Mouse (Mus musculus) midbrain, embryonic 16.5 days (tissue): ENCODE data around the gene Dusp11. TPM values are rescaled to one million over a fixed set of nuclear protein-coding genes. Genes with fewer than 3 reads are reported as not detected.
"Not testable (repeated sequence)": the region's sequence is repeated elsewhere in the genome, so short reads cannot be mapped to it uniquely, and the experiment has no call there.

Experiments
- ATAC-seq: fragments of 200-750 bp; cut with Nextera tagmentation; 2 replicates; pipeline ENCODE4 v1.8.0; 2017; ENCODE audit warnings: moderate TSS enrichment
- H3K27ac ChIP-seq: fragments of 300-500 bp; sonication (generic); 2 replicates; pipeline ENCODE4 v1.5.1; 2014; ENCODE audit warnings: mild to moderate bottlenecking, low read length, mixed read lengths
- H3K27me3 ChIP-seq: fragments of 300-500 bp; sonication (generic); 2 replicates; pipeline ENCODE4 v1.6.1; 2014; ENCODE audit warnings: low read depth, low read length, mixed read lengths; ENCODE audit not compliant: control insufficient read depth, insufficient read depth
- H3K36me3 ChIP-seq: fragments of 300-500 bp; sonication (generic); 2 replicates; pipeline ENCODE4 v1.6.1; 2014; ENCODE audit warnings: mild to moderate bottlenecking, low read length, moderate library complexity, mixed read lengths; ENCODE audit not compliant: control insufficient read depth, insufficient read depth
- H3K4me1 ChIP-seq: fragments of 300-500 bp; sonication (generic); 2 replicates; pipeline ENCODE4 v1.6.1; 2014; ENCODE audit warnings: mild to moderate bottlenecking, low read length, mixed read lengths; ENCODE audit not compliant: control insufficient read depth, insufficient read depth
- H3K4me2 ChIP-seq: fragments of 300-500 bp; sonication (generic); 2 replicates; pipeline ENCODE4 v1.6.1; 2014; ENCODE audit warnings: mild to moderate bottlenecking, low read length, mixed read lengths
- H3K4me3 ChIP-seq: fragments of 300-500 bp; sonication (generic); 2 replicates; pipeline ENCODE4 v1.5.1; 2014; ENCODE audit warnings: low read depth, mild to moderate bottlenecking, low read length, moderate library complexity, mixed read lengths
- H3K9ac ChIP-seq: fragments of 300-500 bp; sonication (generic); 2 replicates; pipeline ENCODE4 v1.6.1; 2014; ENCODE audit warnings: low read depth, low read length, mixed read lengths
- H3K9me3 ChIP-seq: fragments of 300-500 bp; sonication (generic); replicated peaks from 2 replicates; pipeline ENCODE4 v1.6.1; 2014; ENCODE audit warnings: mild to moderate bottlenecking, low read length, mixed read lengths; ENCODE audit not compliant: control insufficient read depth, poor library complexity, severe bottlenecking
- WGBS: fragments of 180-500 bp; shearing (Covaris S2); extraction: QIAGEN DNeasy Blood & Tissue Kit; methylation state at CpG from one replicate; pipeline ENCODE4 v1.1.7; 2014; 5-methylcytosine and 5-hydroxymethylcytosine counted together
- polyA plus RNA-seq: library from polyadenylated mRNA; unstranded; fragments of >200 nt; fragmentation: Nextera tagmentation; extraction: Ambion mirVana; gene quantifications from 2 replicates; pipeline ENCODE4 v1.2.1, GENCODE M21; 2015

Dusp11 gene
- polyA plus RNA-seq, 1 experiment from 2014 or later, result 51.0 TPM

DNA sequence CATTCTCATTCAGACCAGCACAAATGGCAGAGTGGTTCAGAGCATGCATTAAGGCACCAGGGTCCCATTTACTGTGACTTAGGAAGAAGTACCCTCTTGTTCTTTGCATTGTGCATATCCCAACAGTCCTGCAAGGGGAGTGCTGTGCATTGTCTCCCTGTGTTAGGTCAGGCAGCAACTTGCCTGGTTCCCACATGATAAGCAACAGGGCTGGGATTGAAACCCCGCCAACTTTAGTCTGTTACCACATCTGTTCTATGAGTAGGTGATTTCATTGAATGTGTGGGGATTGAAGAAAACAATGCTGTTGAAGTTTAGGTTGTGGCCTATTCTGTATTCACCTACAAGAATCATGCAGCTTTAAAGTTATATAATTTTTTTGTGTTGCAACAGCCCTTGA lies 34.8 kb downstream of the Dusp11 start:
- no peak overlapping the region for H3K4me2 ChIP-seq
- no peak overlapping the region for H3K27ac ChIP-seq
- peaks cover 33% of the 10 kb centered on the region for H3K36me3 ChIP-seq
- no peak overlapping the region for H3K9ac ChIP-seq
- WGBS, result 85% methylated on average over 1 of the region's 1 CpGs
- H3K4me3 ChIP-seq, result no peak overlapping the region
- H3K27me3 ChIP-seq, result no peaks in the 10 kb centered on the region
- no peaks in the 10 kb centered on the region for H3K4me1 ChIP-seq
- ATAC-seq, result no peak
- no peaks in the 10 kb centered on the region for H3K9me3 ChIP-seq

- H3K4me3 ChIP-seq, result no peak overlapping the region
- ATAC-seq, result no peak
- H3K27me3 ChIP-seq, result no peaks in the 10 kb centered on the region
- no peaks in the 10 kb centered on the region for H3K4me1 ChIP-seq
- no peak overlapping the region for H3K4me2 ChIP-seq
- WGBS, result 100% methylated on average over 1 of the region's 1 CpGs
- H3K27ac ChIP-seq, result no peak overlapping the region
- H3K9ac ChIP-seq, result no peak overlapping the region
- no peaks in the 10 kb centered on the region for H3K9me3 ChIP-seq
- peaks cover 26% of the 10 kb centered on the region for H3K36me3 ChIP-seq
Observed at GRCm38 (mm10) chr6:85923643-85924042, 37.8 kb downstream of the Dusp11 start.

DNA sequence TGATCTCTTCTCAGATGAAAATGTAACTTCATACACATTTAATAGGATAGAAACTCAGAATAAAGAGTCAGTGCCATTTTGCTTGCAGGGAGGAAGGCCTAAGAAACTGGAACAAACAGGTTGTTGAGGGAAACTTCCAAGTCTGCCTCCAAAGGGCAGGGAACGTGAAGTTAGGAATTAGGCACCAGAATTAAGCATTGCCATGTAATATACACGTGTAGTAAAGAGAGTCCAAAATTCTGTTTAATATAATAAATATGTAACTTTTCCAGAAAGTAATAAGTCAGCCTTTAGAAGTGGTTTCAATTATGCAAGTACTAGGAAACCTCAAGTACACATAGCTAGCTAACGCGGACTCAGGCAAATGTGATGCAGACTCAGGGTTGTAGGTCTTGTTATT lies 42.1 kb downstream of the Dusp11 start:
- peaks cover 11% of the 10 kb centered on the region for H3K4me1 ChIP-seq
- H3K9me3 ChIP-seq, result no peaks in the 10 kb centered on the region
- 88% methylated on average over 4 of the region's 4 CpGs for WGBS
- no peaks in the 10 kb centered on the region for H3K27me3 ChIP-seq
- no peak overlapping the region for H3K27ac ChIP-seq
- ATAC-seq, result no peak
- H3K36me3 ChIP-seq, result peaks cover 7% of the 10 kb centered on the region
- H3K9ac ChIP-seq, result no peak overlapping the region
- H3K4me3 ChIP-seq, result no peak overlapping the region
- H3K4me2 ChIP-seq, result no peak overlapping the region

GRCm38 (mm10) chr6:85918341-85918740 lies 43.1 kb downstream of the Dusp11 start:
- H3K9me3 ChIP-seq, H3K9ac ChIP-seq, H3K4me2 ChIP-seq, H3K27ac ChIP-seq, ATAC-seq, H3K27me3 ChIP-seq, H3K4me3 ChIP-seq, H3K36me3 ChIP-seq: not testable (repeated sequence)
- WGBS, result 91% methylated on average over 3 of the region's 3 CpGs
- peaks cover 14% of the 10 kb centered on the region for H3K4me1 ChIP-seq

GRCm38 (mm10) chr6:85916596-85916995 lies 44.9 kb downstream of the Dusp11 start:
- 78% methylated on average over 6 of the region's 6 CpGs for WGBS
- peak overlapping the region; percentile 88 for H3K27ac ChIP-seq
- H3K9ac ChIP-seq, result peak overlapping the region; percentile 77
- no peaks in the 10 kb centered on the region for H3K9me3 ChIP-seq
- no peaks in the 10 kb centered on the region for H3K27me3 ChIP-seq
- H3K4me2 ChIP-seq, result peak overlapping the region; percentile 86
- H3K4me1 ChIP-seq, result peaks cover 14% of the 10 kb centered on the region
- no peak for ATAC-seq
- no peaks in the 10 kb centered on the region for H3K36me3 ChIP-seq
- peak overlapping the region; percentile 73 for H3K4me3 ChIP-seq

- H3K9ac ChIP-seq, result peak within 1 kb of the TSS; percentile 77
- peak; percentile 97 for ATAC-seq
- H3K4me3 ChIP-seq, result peak within 1 kb of the TSS; percentile 73
- H3K4me2 ChIP-seq, result peak within 1 kb of the TSS; percentile 86
- peak within 1 kb of the TSS; percentile 88 for H3K27ac ChIP-seq
- not testable (repeated sequence) for H3K9me3 ChIP-seq, H3K27me3 ChIP-seq, H3K36me3 ChIP-seq
- peaks cover 14% of the 10 kb centered on the region for H3K4me1 ChIP-seq
- under 1% methylated on average over 59 of the region's 61 CpGs for whole genome bisulfite sequencing
Observed at GRCm38 (mm10) chr6:85915539-85916513, 45.6 kb downstream of the Dusp11 start, which contains the start of gene Nat8f1. Gene Nat8f1, minus strand, starts transcription at chr6:85915687.

DNA sequence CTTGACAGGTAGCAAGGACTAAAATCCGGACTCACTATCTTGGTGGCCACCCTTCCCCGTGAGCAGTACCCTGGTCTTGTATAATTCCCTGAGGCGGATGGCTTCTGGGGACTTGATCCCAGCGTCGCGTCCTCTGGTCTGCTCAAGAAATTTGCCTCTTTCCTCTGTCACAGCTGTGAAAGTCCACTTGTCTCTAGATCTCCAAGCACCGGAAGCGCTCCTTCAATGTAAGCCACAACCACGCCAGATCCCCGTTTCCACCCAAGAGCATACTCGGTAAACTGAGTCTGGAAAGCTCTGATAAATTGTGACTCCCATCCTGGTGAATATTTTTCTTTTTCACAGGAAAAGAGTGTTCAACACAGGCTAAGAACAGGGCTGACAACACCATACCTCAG lies 46.3 kb downstream of the Dusp11 start:
- Histone ChIP-seq H3K4me2 (peak overlapping the region; percentile 86), H3K9me3 (no peaks in the 10 kb centered on the region), H3K36me3 (no peaks in the 10 kb centered on the region), H3K4me1 (peaks cover 14% of the 10 kb centered on the region), H3K9ac (peak overlapping the region; percentile 77), H3K4me3 (peak overlapping the region; percentile 73), H3K27ac (peak overlapping the region; percentile 88), H3K27me3 (no peaks in the 10 kb centered on the region)
- 5% methylated on average over 11 of the region's 11 CpGs for WGBS
- peak; percentile 33 for ATAC-seq

GRCm38 (mm10) chr6:85911587-85911986 lies 49.9 kb downstream of the Dusp11 start, which contains the start of gene Tprkb:
Gene Tprkb, plus strand, starts transcription at chr6:85911865.
- no peak within 1 kb of the TSS for H3K27ac ChIP-seq
- ATAC-seq, result no peak

DNA sequence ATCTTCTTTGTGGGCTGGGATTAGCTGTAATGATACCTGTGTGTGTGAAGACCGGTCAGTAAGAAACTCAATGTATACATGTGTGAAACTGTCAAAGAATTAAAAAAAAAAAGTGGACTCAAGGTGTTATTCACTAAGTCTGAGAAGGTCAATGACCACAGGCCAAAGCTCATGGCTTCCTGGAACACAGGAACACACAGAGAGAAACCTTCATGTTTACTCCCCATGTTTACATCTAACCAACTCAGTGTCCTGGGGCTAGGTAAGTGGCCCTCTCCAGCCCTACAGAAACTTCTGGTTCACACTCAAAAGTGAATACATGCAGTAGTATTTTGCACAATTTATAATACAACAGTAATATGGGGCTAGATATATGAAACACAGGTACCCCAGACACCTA lies 51.8 kb downstream of the Dusp11 start:
- no peak overlapping the region for H3K4me3 ChIP-seq
- WGBS, result 100% methylated on average over 1 of the region's 1 CpGs
- H3K27ac ChIP-seq, result no peak overlapping the region
- no peak overlapping the region for H3K4me2 ChIP-seq
- H3K4me1 ChIP-seq, result peaks cover 6% of the 10 kb centered on the region
- ATAC-seq, result no peak
- no peak overlapping the region for H3K9ac ChIP-seq
- no peaks in the 10 kb centered on the region for H3K9me3 ChIP-seq
- no peaks in the 10 kb centered on the region for H3K27me3 ChIP-seq
- no peaks in the 10 kb centered on the region for H3K36me3 ChIP-seq

More at GRCm38 (mm10) chr6:85911587-85911986, 49.9 kb downstream of the Dusp11 start, which contains the start of gene Tprkb:
- H3K4me1 ChIP-seq, result peaks cover 14% of the 10 kb centered on the region
- no peaks in the 10 kb centered on the region for H3K9me3 ChIP-seq
- H3K9ac ChIP-seq, result no peak within 1 kb of the TSS
- 81% methylated on average over 3 of the region's 3 CpGs for WGBS
- H3K4me2 ChIP-seq, result no peak within 1 kb of the TSS
- H3K4me3 ChIP-seq, result no peak within 1 kb of the TSS
- H3K27me3 ChIP-seq, result no peaks in the 10 kb centered on the region
- no peaks in the 10 kb centered on the region for H3K36me3 ChIP-seq
